Mouse (Mus musculus) embryo, embryonic 9.5 days (tissue): ENCODE measurements around the gene Icmt.
A peak's percentile ranks its signal among the peaks of the same experiment; 100 is the strongest.

Source experiments
- DNase-seq: peaks from one replicate; pipeline ENCODE4 v3.0.0-alpha.2; 2017; ENCODE audit errors: extremely low spot score

Icmt gene

GRCm38 (mm10) chr4:152274681-152275131 lies 22.3 kb upstream of the Icmt start:
- no peak for DNase-seq

- peak; percentile 59 for DNase-seq
Measured at GRCm38 (mm10) chr4:152276389-152277347, 20.4 kb upstream of the Icmt start.

GRCm38 (mm10) chr4:152277916-152278315 lies 19.1 kb upstream of the Icmt start:
- DNase-seq: no peak

GRCm38 (mm10) chr4:152278986-152279385 lies 18.0 kb upstream of the Icmt start:
- DNase-seq: no peak

GRCm38 (mm10) chr4:152281601-152282000 lies 15.4 kb upstream of the Icmt start:
- no peak for DNase-seq

GRCm38 (mm10) chr4:152282721-152283120 lies 14.3 kb upstream of the Icmt start:
- DNase-seq: no peak

GRCm38 (mm10) chr4:152283186-152283950 lies 13.7 kb upstream of the Icmt start:
- DNase-seq: peak; percentile 88

GRCm38 (mm10) chr4:152285505-152285904 lies 11.5 kb upstream of the Icmt start:
- DNase-seq: no peak

- DNase-seq: no peak
Measured at GRCm38 (mm10) chr4:152286183-152286582, 10.8 kb upstream of the Icmt start.

- DNase-seq: peak; percentile 67
Measured at GRCm38 (mm10) chr4:152286887-152287286, 10.1 kb upstream of the Icmt start.

GRCm38 (mm10) chr4:152287317-152288120 lies 9.5 kb upstream of the Icmt start:
- DNase-seq: no peak

- no peak for DNase-seq
Measured at GRCm38 (mm10) chr4:152288398-152288945, 8.6 kb upstream of the Icmt start.

- peak; percentile 73 for DNase-seq
Measured at GRCm38 (mm10) chr4:152290385-152290784, 6.6 kb upstream of the Icmt start.

- DNase-seq: no peak
Measured at GRCm38 (mm10) chr4:152290991-152291390, 6.0 kb upstream of the Icmt start.

GRCm38 (mm10) chr4:152291562-152291961 lies 5.5 kb upstream of the Icmt start, which contains the start of gene Hes3:
Gene Hes3, minus strand, starts transcription at chr4:152291662.
- DNase-seq: no peak

- DNase-seq: no peak
Measured at GRCm38 (mm10) chr4:152292102-152292765, 4.8 kb upstream of the Icmt start.

- DNase-seq: no peak
Measured at GRCm38 (mm10) chr4:152294188-152294929, 2.7 kb upstream of the Icmt start.

- DNase-seq: no peak
Measured at GRCm38 (mm10) chr4:152295916-152296315, 1.1 kb upstream of the Icmt start.

GRCm38 (mm10) chr4:152296371-152296770 lies 656 bp upstream of the Icmt start:
- DNase-seq: no peak

GRCm38 (mm10) chr4:152298836-152299235 lies 1.8 kb downstream of the Icmt start:
- no peak for DNase-seq
